Mouse (Mus musculus): ENCODE measurements around the gene Cybrd1.

DNA sequence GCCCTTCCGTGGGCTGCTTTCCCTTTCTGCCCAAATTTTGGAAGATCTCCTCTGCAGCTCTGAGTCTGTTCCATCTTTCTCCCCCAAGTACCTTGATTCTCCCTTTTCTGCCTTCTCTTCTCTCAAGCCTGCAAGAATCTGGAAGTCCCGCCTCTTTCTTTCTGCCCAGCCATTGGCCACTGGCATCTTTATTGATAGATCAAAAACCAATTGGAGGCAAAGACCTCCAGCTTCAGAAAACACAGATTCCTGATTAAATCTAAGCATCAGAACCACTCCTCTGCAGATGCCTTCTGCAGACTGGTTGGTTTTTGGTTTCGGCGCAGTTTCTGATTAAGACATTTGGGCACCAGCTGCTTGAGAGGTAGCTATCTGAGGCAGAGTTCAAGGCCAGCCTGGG, 22.9 kb downstream of the Cybrd1 start:
- TF ChIP-seq EP300 (optimal IDR thresholded peaks at IDR 0.05) (no peak), CTCF (IDR thresholded peaks at IDR 0.05; ENCODE audit: low read depth) (no peak)

Data from stomach, postnatal 0 days (tissue).